ENCODE assay signal across 26 mouse cellular contexts in the genomic region with DNA sequence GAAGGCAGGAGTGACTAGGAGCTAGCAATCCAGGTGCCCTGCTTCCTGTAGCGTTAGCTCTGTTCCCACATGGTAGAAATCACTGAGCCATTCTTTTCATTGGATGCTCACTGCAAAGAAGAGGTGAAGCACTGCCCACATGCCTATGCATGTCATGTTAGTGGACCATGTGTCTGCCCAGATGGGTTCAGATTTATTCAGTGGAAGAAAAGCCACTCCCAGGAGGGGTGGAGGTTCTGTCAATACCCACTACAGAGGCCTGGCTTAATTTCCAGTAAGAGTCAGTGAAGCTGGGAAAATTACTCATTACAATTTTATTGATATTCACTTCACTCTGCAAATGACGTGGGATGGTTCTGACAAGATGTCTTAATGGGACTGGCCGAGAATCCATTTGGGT.
"Had no signal": no experiment of that assay in that cellular context is flagged by ENCODE, and none has a peak within 500 bp of the region (broad histone marks: within the 10 kb centered on the region; RNA-seq: fewer than 3 reads in every experiment).

No protein-coding gene starts in this region.

- H3K27ac ChIP-seq: gastrocnemius, adult 2 months; heart, embryonic 10.5 days; hindbrain, embryonic 13.5 days; hindbrain, embryonic 15.5 days; hindbrain, postnatal 0 days; kidney, embryonic 15.5 days; kidney, postnatal 0 days; left cerebral cortex, adult 2 months; limb, embryonic 10.5 days; limb, embryonic 12.5 days; liver, embryonic 13.5 days had no signal

- DNase-seq: gastrocnemius, adult 2 months; gastrocnemius, postnatal 10 days; gastrocnemius, postnatal 25 days; heart, adult 18-20 months; heart, postnatal 10 days; kidney, adult 11 months; kidney, adult 2 months; kidney, adult 9 months; kidney, postnatal 14 days; kidney, postnatal 36 days; layer of hippocampus, adult 9-11 months; layer of hippocampus, postnatal 36 days; liver; liver, embryonic 13.5 days had no signal

- H3K27me3 ChIP-seq: heart, embryonic 12.5 days; hindbrain, embryonic 13.5 days; hindbrain, embryonic 15.5 days; kidney, embryonic 15.5 days; limb, embryonic 12.5 days; liver, embryonic 13.5 days had no signal

- H3K4me2 ChIP-seq: heart, embryonic 12.5 days; hindbrain, embryonic 13.5 days; hindbrain, embryonic 15.5 days; kidney, embryonic 15.5 days; limb, embryonic 12.5 days; liver, embryonic 11.5 days; liver, embryonic 13.5 days had no signal

- ATAC-seq: hindbrain, postnatal 0 days; intestine, embryonic 16.5 days had no signal

- H3K9me3 ChIP-seq: heart, embryonic 10.5 days; heart, embryonic 12.5 days; hindbrain, embryonic 13.5 days; hindbrain, embryonic 15.5 days; kidney, embryonic 15.5 days; limb, embryonic 10.5 days; limb, embryonic 12.5 days; liver, embryonic 13.5 days had no signal

- H3K4me1 ChIP-seq: kidney, embryonic 15.5 days; liver, embryonic 13.5 days had no signal

- H3K36me3 ChIP-seq: heart, embryonic 10.5 days; heart, embryonic 12.5 days; hindbrain, embryonic 13.5 days; hindbrain, embryonic 15.5 days; kidney, embryonic 15.5 days; limb, embryonic 10.5 days; limb, embryonic 12.5 days; liver, embryonic 13.5 days had no signal

- H3K9ac ChIP-seq: heart, embryonic 12.5 days; hindbrain, embryonic 13.5 days; hindbrain, embryonic 15.5 days; kidney, embryonic 15.5 days; limb, embryonic 12.5 days; liver, embryonic 13.5 days had no signal

- H3K4me3 ChIP-seq: gastrocnemius, adult 2 months; heart, embryonic 10.5 days; heart, embryonic 12.5 days; hindbrain, embryonic 13.5 days; hindbrain, embryonic 15.5 days; kidney, embryonic 15.5 days; left cerebral cortex, adult 2 months; limb, embryonic 10.5 days; limb, embryonic 12.5 days; liver, embryonic 13.5 days had no signal
